Mouse (Mus musculus) bone marrow, adult 2 months (tissue): ENCODE measurements at regions not wholly inside any gene's neighbourhood (a gene's known extent, or its start where the extent isn't known, plus 50 kb on each side); places are given as distances from the start of the nearest gene placed in this dataset.

Experiments
- H3K27ac ChIP-seq: fragments of 200-500 bp; 2 replicates; pipeline ENCODE4 v1.5.1; 2012; ENCODE audit warnings: low read depth, mild to moderate bottlenecking, control low read depth, inconsistent platforms, low read length; ENCODE audit not compliant: control insufficient read depth, poor library complexity, insufficient read depth
- H3K4me1 ChIP-seq: fragments of 200-500 bp; 2 replicates; pipeline ENCODE4 v1.6.1; 2011; ENCODE audit warnings: low read length; ENCODE audit not compliant: control insufficient read depth, insufficient read depth
- H3K4me3 ChIP-seq: fragments of 200-500 bp; replicated peaks from 2 replicates; pipeline ENCODE3; 2011; ENCODE audit warnings: mild to moderate bottlenecking, low read depth, low read length, control low read depth; ENCODE audit not compliant: control insufficient read depth
- CTCF ChIP-seq: fragments of 200-500 bp; IDR thresholded peaks from 2 replicates; pipeline ENCODE4 v1.5.1; 2011; ENCODE audit warnings: low read length, control low read depth; ENCODE audit not compliant: control insufficient read depth, insufficient read depth
- POLR2A ChIP-seq: fragments of 200-500 bp; IDR thresholded peaks from 2 replicates; pipeline ENCODE4 v1.6.1; 2011; ENCODE audit warnings: low read depth, mild to moderate bottlenecking, control low read depth, low read length, borderline replicate concordance; ENCODE audit not compliant: control insufficient read depth
- WGBS: fragments of 180-500 bp; shearing (Covaris S2); methylation state at CpG from one replicate; pipeline ENCODE4 v1.1.7; 2018; 5-methylcytosine and 5-hydroxymethylcytosine counted together

DNA sequence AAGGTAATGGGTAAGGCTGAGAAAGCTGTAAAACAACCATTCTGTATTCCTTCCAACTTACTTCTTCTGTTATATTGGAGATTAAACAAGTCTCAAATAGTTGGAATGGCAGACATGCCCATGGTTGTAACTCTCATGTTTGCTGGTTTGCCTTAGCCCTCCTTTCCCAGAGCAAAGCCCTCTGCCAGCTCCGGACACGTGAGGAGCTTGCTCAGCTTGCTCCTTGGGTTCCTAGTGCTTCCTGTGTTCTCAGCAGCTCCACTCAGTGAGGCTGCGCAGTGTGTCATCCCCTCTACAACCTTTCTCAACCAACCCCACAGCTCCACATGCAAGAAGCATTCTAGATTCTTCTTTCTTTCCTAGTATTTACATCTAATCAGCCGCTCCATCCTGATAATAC lies 193.3 kb upstream of the Tmem45b start:
- no peak for TF ChIP-seq CTCF
- TF ChIP-seq POLR2A = no peak
- no peaks in the 10 kb centered on the region; the same call in 1 of the 2 replicates for H3K4me1 ChIP-seq
- no peak overlapping the region for H3K4me3 ChIP-seq
- WGBS = 78% methylated on average over 4 of the region's 4 CpGs
- H3K27ac ChIP-seq = no peak overlapping the region

DNA sequence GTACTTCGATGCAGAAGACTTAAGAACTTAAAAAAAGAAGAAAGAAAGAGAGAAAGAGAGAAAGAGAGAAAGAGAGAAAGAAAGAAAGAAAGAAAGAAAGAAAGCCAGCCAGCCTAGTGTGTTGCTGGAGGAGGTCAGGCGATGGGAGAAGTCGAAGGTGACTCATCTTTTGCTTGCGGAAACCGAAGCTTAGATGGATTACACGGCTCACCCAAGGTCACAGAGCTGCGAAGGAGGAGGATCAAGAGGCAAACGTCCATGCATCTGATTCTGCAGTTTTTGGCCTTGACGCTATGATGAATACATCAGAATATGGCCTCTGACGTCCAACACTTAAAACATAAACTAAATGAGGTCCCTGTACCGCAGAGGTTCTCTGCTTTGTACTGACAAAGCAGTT lies 192.4 kb upstream of the Tmem45b start:
- 80% methylated on average over 11 of the region's 11 CpGs for WGBS
- Histone ChIP-seq H3K4me1 (no peaks in the 10 kb centered on the region; the same call in 1 of the 2 replicates), H3K27ac (no peak overlapping the region), H3K4me3 (no peak overlapping the region)
- TF ChIP-seq CTCF (no peak), POLR2A (no peak)

DNA sequence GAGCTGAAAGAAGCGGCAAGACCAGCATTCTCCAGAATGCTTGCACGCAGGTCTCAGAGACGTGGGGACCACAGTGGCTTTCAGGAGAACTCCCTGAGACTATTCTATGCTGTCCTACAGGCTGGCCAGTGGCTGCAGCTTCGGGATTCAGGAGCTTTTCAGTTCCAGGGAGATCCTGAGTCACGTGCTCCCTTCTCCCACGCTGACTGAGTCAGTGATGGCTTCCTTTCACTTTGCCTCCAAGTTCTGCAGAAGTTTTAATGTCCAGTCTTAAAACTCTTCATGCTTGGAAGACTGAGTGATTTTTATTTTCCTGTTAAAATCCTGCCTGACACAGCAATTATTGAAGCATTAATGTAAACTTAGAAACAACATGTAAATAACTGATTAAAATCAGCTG lies 190.5 kb upstream of the Tmem45b start:
- no peak overlapping the region for H3K27ac ChIP-seq
- no peaks in the 10 kb centered on the region; the same call in 1 of the 2 replicates for H3K4me1 ChIP-seq
- no peak for TF ChIP-seq CTCF
- TF ChIP-seq POLR2A = no peak
- no peak overlapping the region for H3K4me3 ChIP-seq
- 72% methylated on average over 6 of the region's 6 CpGs for WGBS

DNA sequence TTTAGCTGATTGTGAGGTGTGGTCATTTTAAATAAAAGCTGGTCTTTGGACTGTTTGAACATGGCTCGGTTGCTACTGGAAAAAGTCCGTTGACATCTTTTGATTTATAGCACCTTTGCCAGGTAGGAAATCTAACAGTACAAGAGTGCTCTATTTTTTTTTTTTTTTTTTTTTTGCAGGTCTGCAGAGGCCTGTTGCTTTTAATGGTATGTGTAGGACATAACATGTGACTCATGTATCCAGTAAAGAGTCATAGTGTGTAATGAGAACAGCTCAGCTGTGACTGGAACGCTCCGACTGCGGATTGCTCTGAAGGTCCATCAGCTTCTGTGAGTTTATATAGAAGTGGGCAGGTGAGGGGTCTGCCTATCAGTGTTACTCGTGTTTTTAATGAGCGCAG lies 190.0 kb upstream of the Tmem45b start:
- no peak overlapping the region for H3K4me3 ChIP-seq
- H3K27ac ChIP-seq = no peak overlapping the region
- no peak for TF ChIP-seq CTCF
- TF ChIP-seq POLR2A = no peak
- 84% methylated on average over 7 of the region's 7 CpGs for WGBS
- H3K4me1 ChIP-seq = no peaks in the 10 kb centered on the region; the same call in 1 of the 2 replicates

DNA sequence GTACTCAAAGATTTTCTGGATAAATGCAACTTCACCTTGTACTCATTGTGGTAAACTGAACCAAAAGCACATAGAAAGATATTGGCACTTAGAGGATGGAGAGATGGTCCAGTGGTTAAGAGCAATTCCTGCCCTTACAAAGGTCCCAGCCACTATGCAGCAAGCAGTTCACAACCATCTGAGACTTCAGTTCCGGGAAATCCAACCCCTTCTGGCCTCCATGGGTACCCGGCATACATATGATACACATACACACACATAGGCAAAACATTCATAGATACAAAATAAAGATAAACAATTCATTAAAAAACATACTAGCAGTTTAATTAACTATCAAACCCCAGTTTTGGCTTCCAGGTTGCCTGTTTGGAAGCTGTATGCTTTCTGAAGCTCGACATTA lies 189.5 kb upstream of the Tmem45b start:
- H3K4me1 ChIP-seq = no peaks in the 10 kb centered on the region; the same call in 1 of the 2 replicates
- H3K4me3 ChIP-seq = no peak overlapping the region
- 72% methylated on average over 3 of the region's 3 CpGs for WGBS
- no peak for TF ChIP-seq POLR2A
- no peak for TF ChIP-seq CTCF
- no peak overlapping the region for H3K27ac ChIP-seq

DNA sequence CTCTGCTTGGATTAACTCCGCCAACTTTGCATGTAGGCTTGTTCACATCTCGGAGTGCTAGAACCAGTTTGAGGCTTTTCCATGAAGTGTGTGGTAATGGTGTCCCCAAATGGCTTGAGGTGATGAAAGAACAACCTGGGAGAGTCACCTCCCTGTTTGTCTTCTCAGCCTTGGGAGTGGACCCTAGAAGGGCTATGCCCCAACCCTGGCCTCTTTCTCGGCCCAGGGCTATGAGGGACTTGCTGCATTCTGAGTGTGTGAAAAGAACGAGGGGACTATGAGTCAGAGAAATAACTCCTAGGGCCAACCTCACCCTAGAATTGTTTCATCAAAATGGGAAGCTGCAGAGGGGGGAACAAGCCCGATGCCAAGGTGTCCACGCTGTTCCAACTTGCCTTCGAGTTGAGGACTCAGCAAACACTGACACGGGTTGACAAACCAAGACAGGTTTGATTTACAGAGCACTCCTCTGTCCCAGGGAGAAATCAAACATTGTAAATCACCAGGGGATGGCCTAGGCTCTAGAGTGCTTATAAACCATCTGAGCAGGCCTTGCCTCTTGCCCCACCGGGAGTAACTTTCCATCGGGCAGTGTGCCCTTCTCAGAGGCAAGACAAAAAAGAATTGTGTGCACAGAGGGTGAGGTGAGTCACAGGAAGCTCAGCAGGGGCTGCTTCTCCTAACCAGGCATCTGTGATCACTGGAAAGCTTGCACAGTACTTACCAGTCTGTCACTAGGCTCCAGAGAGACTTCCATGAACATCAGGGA lies 186.3 kb upstream of the Tmem45b start:
- TF ChIP-seq POLR2A = no peak
- no peak for TF ChIP-seq CTCF
- Histone ChIP-seq H3K27ac (no peak overlapping the region), H3K4me1 (no peaks in the 10 kb centered on the region; the same call in 1 of the 2 replicates), H3K4me3 (no peak overlapping the region)
- WGBS = 78% methylated on average over 10 of the region's 10 CpGs

DNA sequence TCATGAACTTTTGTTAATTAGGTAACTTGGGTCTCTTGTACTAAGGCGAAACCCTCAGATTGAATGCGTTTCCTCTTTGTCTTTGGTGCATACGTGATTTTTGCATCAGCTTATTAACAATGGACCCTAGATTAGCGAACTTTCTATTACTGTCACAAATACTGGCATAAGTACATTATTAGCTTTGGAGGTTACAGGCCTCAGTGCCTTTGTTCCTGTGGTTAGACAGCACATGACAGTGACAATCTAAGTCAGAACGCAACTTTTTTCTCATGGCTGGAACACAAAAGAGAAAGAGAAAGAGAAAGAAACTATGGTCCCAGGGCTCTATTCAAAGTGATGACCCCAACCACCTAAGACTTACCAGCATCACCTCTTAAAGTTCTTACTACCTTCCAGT lies 184.8 kb upstream of the Tmem45b start:
- no peak for TF ChIP-seq CTCF
- Histone ChIP-seq H3K27ac (no peak overlapping the region), H3K4me3 (no peak overlapping the region), H3K4me1 (no peaks in the 10 kb centered on the region)
- WGBS = 84% methylated on average over 5 of the region's 5 CpGs

DNA sequence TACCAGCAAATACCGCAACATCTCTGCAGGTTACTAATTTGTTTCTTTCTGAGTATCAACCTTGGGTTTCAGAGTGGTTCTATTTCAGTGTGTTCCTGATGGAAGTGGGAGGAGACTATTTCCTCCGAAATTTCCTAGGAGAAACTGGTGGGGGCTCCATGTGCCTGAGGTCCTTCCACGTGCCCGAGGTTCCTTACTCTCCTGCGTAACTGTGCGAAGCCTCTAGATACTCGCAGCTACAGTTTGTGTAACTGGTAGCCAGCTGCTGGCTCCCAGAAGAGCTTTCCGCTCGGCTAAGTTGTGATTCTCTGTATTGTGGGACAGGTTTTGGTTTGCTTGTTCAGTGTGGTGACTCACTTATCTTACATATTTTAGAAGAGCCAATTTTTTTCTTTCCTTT lies 184.3 kb upstream of the Tmem45b start:
- TF ChIP-seq CTCF = no peak
- no peak for TF ChIP-seq POLR2A
- WGBS = 78% methylated on average over 9 of the region's 9 CpGs
- H3K27ac ChIP-seq = no peak overlapping the region
- no peaks in the 10 kb centered on the region for H3K4me1 ChIP-seq
- no peak overlapping the region for H3K4me3 ChIP-seq

DNA sequence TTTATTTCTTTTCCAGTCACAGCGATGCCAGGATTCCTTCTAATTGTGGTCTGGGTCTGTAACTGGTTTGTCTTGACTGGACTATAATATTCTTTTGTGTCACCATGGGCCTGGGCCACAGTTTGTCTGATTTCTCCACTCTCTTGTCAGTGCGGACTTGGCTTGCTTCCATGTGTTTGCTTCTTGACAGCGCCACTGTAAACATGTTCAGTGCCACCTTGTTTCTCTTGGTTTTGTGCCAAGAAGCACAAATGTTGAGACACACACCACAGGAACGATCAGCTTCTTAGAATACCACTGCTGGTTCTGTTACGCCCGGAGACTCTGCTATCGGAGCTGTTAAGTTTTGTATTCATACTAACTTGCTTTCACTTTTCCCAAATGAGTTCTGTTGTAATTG lies 180.9 kb upstream of the Tmem45b start:
- no peak overlapping the region for H3K27ac ChIP-seq
- H3K4me3 ChIP-seq = no peak overlapping the region
- H3K4me1 ChIP-seq = no peaks in the 10 kb centered on the region
- TF ChIP-seq POLR2A (no peak), CTCF (no peak)
- WGBS = 85% methylated on average over 7 of the region's 7 CpGs
